ENCODE assay signal across 12 mouse cellular contexts in genomic region chr2:168761954-168762353, GRCm38 (mm10). TPM values are rescaled to one million over a fixed set of nuclear protein-coding genes. Genes with fewer than 3 reads are reported as not detected.
DNase-seq lines count a peak whose midpoint lies in the region; ATAC-seq lines count a peak whose summit lies in the region.
"Had no signal": no experiment of that assay in that cellular context is flagged by ENCODE, and none has a peak within 500 bp of the region (broad histone marks: within the 10 kb centered on the region; RNA-seq: fewer than 3 reads in every experiment).

No protein-coding gene starts in this region.

- 0 out of 2 replicates have a peak overlapping the region, but pooled peaks have one; percentile 5 for H3K9ac ChIP-seq in neural tube, embryonic 11.5 days (ENCODE audit: low read length)
- H3K9ac ChIP-seq in midbrain, embryonic 11.5 days (ENCODE audit: low read length): peak overlapping the region; percentile 29; the same call in 1 of the 2 replicates
- H3K9ac ChIP-seq: liver, embryonic 14.5 days had no signal

- no peak for ATAC-seq in neural tube, embryonic 11.5 days (ENCODE audit: insufficient read depth, low FRiP score, low TSS enrichment)
- no peak for ATAC-seq in midbrain, embryonic 11.5 days (ENCODE audit: low FRiP score)
- no peak for ATAC-seq in granulocyte monocyte progenitor cell, adult 5-6 weeks (replicated peaks; ENCODE audit: poor library complexity, severe bottlenecking)

- peak overlapping the region; percentile 21 for H3K4me2 ChIP-seq in neural tube, embryonic 11.5 days (ENCODE audit: low read depth)
- peak overlapping the region; percentile 81 for H3K4me2 ChIP-seq in midbrain, embryonic 11.5 days

- intact Hi-C loops in left cerebral cortex, postnatal 14 days (cut with DNase I): no loop called here

- H3K27me3 ChIP-seq in neural tube, embryonic 11.5 days (ENCODE audit: control insufficient read depth, insufficient read depth, low read length): 0 out of 2 replicates have a peak, but pooled peaks cover 7% of the 10 kb centered on the region
- no peaks in the 10 kb centered on the region for H3K27me3 ChIP-seq in hindbrain, embryonic 10.5 days (ENCODE audit: insufficient read depth, poor library complexity, severe bottlenecking)
- H3K27me3 ChIP-seq in midbrain, embryonic 11.5 days (ENCODE audit: control insufficient read depth, insufficient read depth, low read length): no peaks in the 10 kb centered on the region

- H3K36me3 ChIP-seq in neural tube, embryonic 11.5 days (ENCODE audit: control insufficient read depth, insufficient read depth, low read length): no peaks in the 10 kb centered on the region
- peaks cover 27% of the 10 kb centered on the region for H3K36me3 ChIP-seq in hindbrain, embryonic 10.5 days
- H3K36me3 ChIP-seq in midbrain, embryonic 11.5 days (ENCODE audit: control insufficient read depth, insufficient read depth, low read length): no peaks in the 10 kb centered on the region; the same call in 1 of the 2 replicates

- H3K27ac ChIP-seq in neural tube, embryonic 11.5 days (ENCODE audit: low read depth, low read length): no peak overlapping the region
- peak overlapping the region; percentile 79 for H3K27ac ChIP-seq in hindbrain, embryonic 10.5 days
- peak overlapping the region; percentile 18; the same call in 1 of the 2 replicates for H3K27ac ChIP-seq in midbrain, embryonic 11.5 days (ENCODE audit: low read depth, low read length)
- H3K27ac ChIP-seq: liver, embryonic 14.5 days had no signal

- H3K9me3 ChIP-seq in neural tube, embryonic 11.5 days (ENCODE audit: control insufficient read depth, low read length): no peaks in the 10 kb centered on the region
- H3K9me3 ChIP-seq in hindbrain, embryonic 10.5 days: no peaks in the 10 kb centered on the region
- H3K9me3 ChIP-seq in midbrain, embryonic 11.5 days (ENCODE audit: control insufficient read depth, low read length): no peaks in the 10 kb centered on the region

- DNase-seq in neural tube, embryonic 11.5 days (ENCODE audit: low spot score): no peak
- no peak for DNase-seq in neural tube, embryonic 10.5 days (ENCODE audit: extremely low spot score, low spot score)
- no peak for DNase-seq in hindbrain, embryonic 10.5 days (ENCODE audit: low spot score)
- no peak for DNase-seq in midbrain, embryonic 11.5 days (ENCODE audit: low spot score, missing footprints)
- DNase-seq in left cerebral cortex, postnatal 14 days (ENCODE audit: low spot score in 2 of 2): no peak
- DNase-seq in MN1 (ENCODE audit: low spot score): no peak
- DNase-seq: adrenal gland, postnatal 14 days; cerebellum, adult 2 months; spleen, adult 18-20 months; thymus, postnatal 4 days had no signal

- peaks cover 31% of the 10 kb centered on the region for H3K4me1 ChIP-seq in neural tube, embryonic 11.5 days (ENCODE audit: control insufficient read depth, insufficient read depth, low read length)
- peaks cover 63% of the 10 kb centered on the region for H3K4me1 ChIP-seq in hindbrain, embryonic 10.5 days (replicated peaks)
- H3K4me1 ChIP-seq in midbrain, embryonic 11.5 days (ENCODE audit: control insufficient read depth, insufficient read depth, low read length): peaks cover 33% of the 10 kb centered on the region

- 7% methylated on average over 4 of the region's 4 CpGs for WGBS in neural tube, embryonic 11.5 days
- 11% methylated on average over 4 of the region's 4 CpGs for WGBS in hindbrain, embryonic 10.5 days
- 5% methylated on average over 4 of the region's 4 CpGs for WGBS in midbrain, embryonic 11.5 days

- no peak overlapping the region for H3K4me3 ChIP-seq in neural tube, embryonic 11.5 days (ENCODE audit: low read depth, low read length)
- H3K4me3 ChIP-seq in hindbrain, embryonic 10.5 days: peak overlapping the region; percentile 90
- H3K4me3 ChIP-seq in midbrain, embryonic 11.5 days (ENCODE audit: low read depth, low read length): peak overlapping the region; percentile 88

RNA-seq across cellular contexts. Expression of gene Sall4, which starts 5.8 kb away (rescaled TPM):
- 7.7 and 8.1 TPM in 2 replicates for polyA plus RNA-seq in neural tube, embryonic 11.5 days (2014; fragmentation: Nextera tagmentation; extraction: Ambion mirVana)
- 19.0 and 44.4 TPM in 2 replicates for polyA plus RNA-seq in hindbrain, embryonic 10.5 days (2016; fragmentation: Nextera tagmentation; extraction: Ambion mirVana)
- polyA plus RNA-seq in midbrain, embryonic 11.5 days (2014; fragmentation: Nextera tagmentation; extraction: Ambion mirVana): 33.9 and 37.2 TPM in 2 replicates
- not detected in 2 replicates for total RNA-seq in granulocyte monocyte progenitor cell, adult 5-6 weeks (2014; fragmentation: Nextera tagmentation)
- total RNA-seq in granulocyte monocyte progenitor cell, adult 5-6 weeks (2017): not detected in 2 replicates
- total RNA-seq in left cerebral cortex, postnatal 14 days (2021): not detected
- total RNA-seq: adrenal gland, postnatal 14 days had no signal

RNA-seq across cellular contexts. Expression of gene Atp9a, which starts 19.7 kb away (rescaled TPM):
- 24.7 and 30.4 TPM in 2 replicates for polyA plus RNA-seq in neural tube, embryonic 11.5 days (2014; fragmentation: Nextera tagmentation; extraction: Ambion mirVana)
- polyA plus RNA-seq in hindbrain, embryonic 10.5 days (2016; fragmentation: Nextera tagmentation; extraction: Ambion mirVana): 14.6 and 20.1 TPM in 2 replicates
- 14.6 and 16.8 TPM in 2 replicates for polyA plus RNA-seq in midbrain, embryonic 11.5 days (2014; fragmentation: Nextera tagmentation; extraction: Ambion mirVana)
- total RNA-seq in granulocyte monocyte progenitor cell, adult 5-6 weeks (2014; fragmentation: Nextera tagmentation): 0.62 TPM in 1 of 2 replicates, not detected in the other
- total RNA-seq in granulocyte monocyte progenitor cell, adult 5-6 weeks (2017): 0.56 and 0.82 TPM in 2 replicates
- 100 to 1,000 TPM; 418 to 426 TPM for total RNA-seq in left cerebral cortex, postnatal 14 days (2021)
